Mouse (Mus musculus): Measurements from ENCODE around the gene Ehhadh. TPM values are rescaled to one million over a fixed set of nuclear protein-coding genes. Genes with fewer than 3 reads are reported as not detected.

Gene Ehhadh
- total RNA-seq, 2 experiments from 2014 or later, result 12.9 to 18.9 TPM

GRCm38 (mm10) chr16:21742898-21743297 lies 44.7 kb downstream of the Ehhadh start:
- intact Hi-C loops (cut with DNase I), result no loop called here

DNA sequence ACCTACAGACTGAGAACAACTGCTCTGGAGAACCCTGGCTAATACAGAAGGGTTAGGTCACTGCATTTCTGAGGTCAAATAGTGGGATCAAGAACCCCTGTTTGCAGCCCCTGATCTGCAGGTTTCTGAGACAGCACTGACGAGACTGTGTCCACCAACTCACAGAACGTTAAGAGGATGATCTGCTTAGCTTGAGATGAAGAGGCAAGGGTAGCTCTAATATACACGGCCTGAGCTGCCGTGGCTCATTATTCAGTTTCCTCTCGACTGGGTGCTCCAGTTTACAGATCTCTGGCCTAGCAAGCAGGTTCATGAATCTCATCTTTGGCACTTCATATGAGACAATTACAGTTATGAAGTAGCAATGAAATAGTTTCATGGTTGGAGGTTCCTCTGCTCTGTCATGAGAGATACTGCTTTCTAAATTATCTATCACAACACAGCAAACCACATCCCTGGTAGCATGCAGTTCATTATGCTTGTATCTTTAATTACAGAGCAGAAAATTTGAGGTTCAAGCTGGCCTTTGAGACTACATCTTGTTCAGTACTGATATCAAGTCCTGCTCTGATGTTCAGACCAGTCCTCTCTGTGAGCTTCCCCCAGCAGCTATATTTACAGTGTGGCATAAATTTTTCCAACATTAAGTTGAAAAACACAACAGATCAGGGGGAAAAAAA lies 45.3 kb downstream of the Ehhadh start:
- intact Hi-C loops (cut with DNase I), result no loop called here

More at GRCm38 (mm10) chr16:21742898-21743297, 44.7 kb downstream of the Ehhadh start:
- no peak for DNase-seq

DNA sequence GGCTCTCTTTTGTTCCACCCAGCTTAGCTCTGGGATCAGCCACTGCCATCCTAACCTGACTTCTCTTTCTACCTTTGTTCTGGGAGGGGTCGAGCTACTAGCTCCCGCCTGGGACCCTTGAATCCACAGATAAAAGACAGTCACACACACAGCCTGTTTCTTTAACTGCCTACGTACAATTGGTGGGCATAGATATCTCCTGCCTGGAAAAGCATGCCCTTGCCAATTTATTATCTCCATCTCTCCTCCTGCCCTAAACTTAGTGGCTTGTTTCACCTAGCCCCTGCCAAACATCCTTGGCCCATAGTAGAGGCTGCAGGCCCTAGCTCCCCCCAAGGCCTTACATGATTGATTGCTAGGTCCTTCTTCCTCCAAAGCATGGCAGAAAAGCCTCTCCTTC lies 46.1 kb downstream of the Ehhadh start:
- DNase-seq, result peak in 1 of 2 experiments; percentile 18
- intact Hi-C loops (cut with DNase I), result no loop called here

More for the DNA sequence above, 45.3 kb downstream of the Ehhadh start:
- DNase-seq, result no peak

DNA sequence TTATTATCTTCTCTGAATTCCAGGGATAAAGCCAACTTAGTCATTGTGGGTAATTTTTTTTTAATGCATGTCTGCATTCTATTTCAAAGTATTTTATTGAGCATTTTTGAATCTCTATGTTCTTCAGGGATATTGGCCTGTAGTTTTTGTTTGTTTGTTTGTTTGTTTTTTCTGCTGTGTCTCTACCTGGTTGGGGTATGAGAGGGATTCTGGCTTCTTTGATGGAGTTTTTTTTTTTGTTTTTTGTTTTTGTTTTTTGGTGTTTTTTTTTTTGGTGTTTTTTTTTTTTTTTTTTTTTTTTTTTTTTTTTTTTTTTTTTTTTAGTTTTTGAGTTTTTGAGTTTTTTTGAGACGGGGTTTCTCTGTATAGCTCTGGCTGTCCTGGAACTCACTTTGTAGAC lies 52.0 kb downstream of the Ehhadh start:
- no peak for DNase-seq
- intact Hi-C loops (cut with DNase I), result no loop called here

DNA sequence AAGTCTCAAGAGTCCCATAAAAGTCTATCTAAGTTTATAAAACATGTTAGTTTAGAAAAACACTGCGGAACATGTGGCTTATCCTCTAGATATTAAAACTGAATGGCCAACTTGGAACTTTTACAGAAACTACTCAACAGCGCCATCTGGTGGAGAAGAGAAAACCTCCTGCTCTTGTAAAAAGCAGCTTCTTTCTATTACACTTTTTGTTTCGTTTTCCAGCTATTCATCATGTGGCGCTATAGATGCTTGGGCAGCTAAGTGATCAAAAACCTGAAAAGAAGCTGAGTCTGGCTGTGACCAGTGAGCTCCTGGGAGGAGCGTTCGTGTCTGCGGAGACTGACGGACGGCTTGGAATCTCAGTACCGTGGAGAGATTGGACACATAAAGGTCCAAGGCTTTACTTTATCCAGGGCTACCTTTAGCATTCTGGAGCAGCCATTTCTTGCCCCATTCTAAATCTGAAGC lies 59.7 kb downstream of the Ehhadh start:
- peak; percentile 87 to 93 for DNase-seq
- intact Hi-C loops (cut with DNase I), result loop anchor here (1.0 to 5.0 kb wide), 4 partner anchors 89 to 240 kb away; no protein-coding TSS in a partner anchor

DNA sequence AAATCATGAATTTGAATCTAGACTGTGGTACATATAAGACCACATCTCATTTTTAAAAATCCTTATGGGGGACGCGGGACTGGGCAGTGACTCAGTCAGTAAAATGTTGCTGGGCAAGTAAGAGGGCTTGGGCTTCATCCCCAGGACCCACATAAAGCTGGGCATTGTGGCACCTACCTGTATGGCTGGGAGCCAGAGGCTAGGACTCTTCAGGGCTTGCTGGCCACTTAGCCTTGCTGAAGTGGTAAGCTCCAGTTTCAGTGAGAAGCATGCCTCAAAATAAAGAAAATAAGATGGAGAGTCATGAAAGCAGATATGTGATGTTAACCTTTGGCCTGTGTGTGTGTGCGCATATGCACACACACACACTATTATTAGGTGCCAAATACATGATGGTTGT lies 60.2 kb downstream of the Ehhadh start:
- no peak for DNase-seq
- intact Hi-C loops (cut with DNase I), result loop anchor here (5.0 kb wide), 1 partner anchor 90 kb away; no protein-coding TSS in a partner anchor

DNA sequence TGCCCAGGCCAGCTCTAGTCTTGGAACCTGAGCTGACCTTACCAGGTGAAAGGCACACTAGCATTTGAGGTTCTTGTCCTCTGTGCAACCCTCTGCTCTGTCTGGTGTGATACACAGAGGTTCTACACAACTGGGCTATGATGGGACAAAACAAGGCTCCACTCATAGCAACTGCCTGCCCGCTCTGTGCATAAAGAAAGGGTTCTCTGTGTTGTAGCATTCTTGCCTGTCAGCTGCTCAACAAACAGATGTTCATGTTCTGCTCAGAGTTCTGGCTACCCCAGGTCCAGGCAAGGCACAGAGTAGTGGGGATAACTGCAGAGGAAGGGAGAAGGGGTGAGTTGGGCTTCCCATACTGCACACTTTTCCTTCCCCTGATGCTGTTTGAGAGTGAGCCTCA lies 63.3 kb downstream of the Ehhadh start:
- DNase-seq, result no peak
- intact Hi-C loops (cut with DNase I), result no loop called here

DNA sequence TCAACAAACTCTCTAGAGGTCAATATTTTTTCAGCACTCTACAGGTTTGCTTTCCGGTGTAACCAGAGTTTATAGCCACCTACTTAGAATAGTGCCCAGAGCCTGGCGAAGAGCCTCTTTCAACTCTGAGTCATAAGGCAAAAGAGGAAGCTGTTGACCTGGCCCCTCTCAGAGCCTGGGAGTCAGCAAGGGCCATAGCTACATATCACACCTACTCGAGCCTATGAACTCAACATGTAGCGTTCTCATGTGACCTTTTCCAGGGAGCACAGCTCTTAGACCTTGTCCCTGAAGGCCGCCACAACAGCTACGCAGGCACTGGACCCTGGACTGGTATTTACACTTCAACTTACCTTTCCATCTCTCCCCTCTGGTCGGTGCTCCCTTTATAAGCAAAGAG lies 67.8 kb downstream of the Ehhadh start:
- DNase-seq, result no peak
- intact Hi-C loops (cut with DNase I), result no loop called here

DNA sequence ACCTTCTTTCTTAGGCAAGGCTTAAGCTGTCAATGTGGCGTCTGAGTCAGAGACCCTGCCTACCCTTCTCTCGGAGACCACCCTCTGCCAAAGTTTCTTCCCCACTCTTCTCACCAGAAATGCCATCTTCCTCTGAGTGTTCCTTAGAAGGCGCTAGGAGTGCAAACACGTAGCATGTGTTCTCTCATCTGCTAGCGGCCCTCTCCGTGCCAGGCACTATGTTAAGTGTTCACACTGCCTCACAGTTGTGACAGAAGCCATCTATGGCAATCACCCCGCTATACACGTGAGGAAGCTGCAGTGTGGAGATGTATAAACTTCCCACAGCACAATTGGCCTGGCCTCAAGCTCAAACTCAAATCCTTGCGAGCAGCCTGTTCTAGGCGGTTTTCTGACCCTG lies 73.1 kb downstream of the Ehhadh start:
- intact Hi-C loops (cut with DNase I), result no loop called here
- no peak for DNase-seq

Other genes with a start within 250 kb of the Ehhadh start
- gene 2510009E07Rik, start 93.1 kb downstream of the Ehhadh start, total RNA-seq (2021), result 10 to 100 TPM; 42.4 to 45.1 TPM
- 1 to 10 TPM in 1 of 2 experiments, under 1 TPM in 1; 0.89 to 1.3 TPM for gene Map3k13, start 6.5 kb upstream of the Ehhadh start, total RNA-seq (2021)
- 10 to 100 TPM; 14.4 to 15.5 TPM for gene Tmem41a, start 159.7 kb upstream of the Ehhadh start, total RNA-seq (2021)
- under 1 TPM in 1 of 2 experiments, not detected in 1; 0.12 TPM for gene Liph, start 207.9 kb upstream of the Ehhadh start, total RNA-seq (2021)
- 10 to 100 TPM; 19.9 to 22.8 TPM for gene Senp2, start 221.7 kb upstream of the Ehhadh start, total RNA-seq (2021)

All from heart, postnatal 10 days (tissue).